Mouse (Mus musculus): ENCODE measurements at regions not wholly inside any gene's neighbourhood (a gene's known extent, or its start where the extent isn't known, plus 50 kb on each side); places are given as distances from the start of the nearest gene placed in this dataset.
"Not testable (repeated sequence)": the region's sequence is repeated elsewhere in the genome, so short reads cannot be mapped to it uniquely, and the experiment has no call there.

DNA sequence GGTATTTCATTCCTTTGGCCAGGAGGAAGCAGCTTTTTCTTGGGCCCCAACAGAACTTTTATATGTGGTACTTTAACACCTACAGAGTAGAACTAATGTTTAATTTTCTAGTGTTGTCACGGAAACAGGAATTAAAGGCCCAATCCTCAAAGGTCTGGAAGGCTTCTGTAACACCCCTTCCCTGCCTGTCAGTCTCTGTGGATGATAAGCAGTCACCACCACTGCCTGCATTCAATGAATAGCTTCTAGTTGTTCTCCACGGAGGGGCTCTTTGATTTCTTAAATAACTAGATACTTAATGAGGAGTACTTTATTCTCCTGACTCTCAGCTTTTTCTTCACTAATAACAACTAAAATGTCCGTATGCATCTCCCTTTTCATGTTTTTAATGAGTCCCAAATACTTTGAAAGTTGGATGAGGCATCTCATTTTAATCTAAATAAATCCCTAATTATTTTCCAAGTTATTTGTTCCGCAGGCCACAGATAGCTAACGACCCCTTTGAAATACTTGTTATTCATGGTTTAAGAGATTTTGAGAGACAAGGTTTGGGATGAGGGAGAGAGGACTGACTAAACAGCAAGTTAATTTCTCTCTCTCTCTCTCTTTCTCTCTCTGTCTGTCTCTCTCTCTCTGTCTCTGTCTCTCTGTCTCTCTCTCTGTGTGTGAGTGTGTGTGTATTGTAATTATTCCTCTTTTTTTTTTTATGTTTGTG, 686.0 kb upstream of the Ghitm start:
- Histone ChIP-seq H3K4me1 (peaks cover 5% of the 10 kb centered on the region; the same call in 1 of the 2 replicates), H3K4me3 (no peak overlapping the region), H3K9me3 (replicated peaks) (no peaks in the 10 kb centered on the region), H3K27ac (replicated peaks) (no peak overlapping the region), H3K36me3 (no peaks in the 10 kb centered on the region), H3K27me3 (ENCODE audit: low read depth, poor library complexity, severe bottlenecking) (no peaks in the 10 kb centered on the region)
- WGBS: 50% methylated on average over 5 of the region's 5 CpGs
- no peak for DNase-seq (ENCODE audit: low spot score)

GRCm38 (mm10) chr14:37819959-37820358, 684.9 kb upstream of the Ghitm start:
- H3K27ac ChIP-seq (replicated peaks): no peak overlapping the region
- peaks cover 5% of the 10 kb centered on the region; the same call in 1 of the 2 replicates for H3K4me1 ChIP-seq
- H3K9me3 ChIP-seq (replicated peaks): no peaks in the 10 kb centered on the region
- H3K36me3 ChIP-seq: no peaks in the 10 kb centered on the region
- no peaks in the 10 kb centered on the region for H3K27me3 ChIP-seq (ENCODE audit: low read depth, poor library complexity, severe bottlenecking)
- DNase-seq (ENCODE audit: low spot score): peak; percentile 16
- 27% methylated on average over 7 of the region's 7 CpGs for WGBS
- H3K4me3 ChIP-seq: no peak overlapping the region

- H3K9me3 ChIP-seq (replicated peaks): no peaks in the 10 kb centered on the region
- DNase-seq (ENCODE audit: low spot score): no peak
- WGBS: 96% methylated on average over 2 of the region's 2 CpGs
- H3K4me3 ChIP-seq: no peak overlapping the region
- no peaks in the 10 kb centered on the region for H3K27me3 ChIP-seq (ENCODE audit: low read depth, poor library complexity, severe bottlenecking)
- no peaks in the 10 kb centered on the region for H3K4me1 ChIP-seq
- H3K27ac ChIP-seq (replicated peaks): no peak overlapping the region
- no peaks in the 10 kb centered on the region for H3K36me3 ChIP-seq
Observed at GRCm38 (mm10) chr14:37795642-37796041, 660.6 kb upstream of the Ghitm start.

DNA sequence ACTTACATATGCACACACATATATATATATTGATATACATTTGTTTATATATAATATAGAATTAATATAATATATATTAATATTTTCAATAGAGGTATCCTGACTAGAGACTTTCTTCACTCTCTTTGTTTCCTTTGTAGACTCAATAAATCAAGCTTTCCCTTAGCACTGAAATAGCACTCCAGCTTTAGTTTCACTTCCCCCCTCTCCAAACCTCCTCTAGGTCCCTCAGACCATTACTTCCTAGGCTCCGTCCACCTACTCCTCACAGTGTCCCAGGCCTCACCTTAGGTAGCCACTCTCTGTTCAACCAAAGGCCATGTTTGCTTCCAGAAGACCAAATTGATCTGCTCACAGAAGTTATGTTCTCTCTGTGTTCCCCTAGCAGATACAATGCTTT, 630.7 kb upstream of the Ghitm start:
- WGBS: 92% methylated on average over 1 of the region's 1 CpGs
- Histone ChIP-seq H3K9me3 (replicated peaks) (no peaks in the 10 kb centered on the region), H3K27me3 (ENCODE audit: low read depth, poor library complexity, severe bottlenecking) (no peaks in the 10 kb centered on the region), H3K4me1 (no peaks in the 10 kb centered on the region), H3K4me3 (no peak overlapping the region), H3K36me3 (no peaks in the 10 kb centered on the region), H3K27ac (replicated peaks) (no peak overlapping the region)
- no peak for DNase-seq (ENCODE audit: low spot score)

DNA sequence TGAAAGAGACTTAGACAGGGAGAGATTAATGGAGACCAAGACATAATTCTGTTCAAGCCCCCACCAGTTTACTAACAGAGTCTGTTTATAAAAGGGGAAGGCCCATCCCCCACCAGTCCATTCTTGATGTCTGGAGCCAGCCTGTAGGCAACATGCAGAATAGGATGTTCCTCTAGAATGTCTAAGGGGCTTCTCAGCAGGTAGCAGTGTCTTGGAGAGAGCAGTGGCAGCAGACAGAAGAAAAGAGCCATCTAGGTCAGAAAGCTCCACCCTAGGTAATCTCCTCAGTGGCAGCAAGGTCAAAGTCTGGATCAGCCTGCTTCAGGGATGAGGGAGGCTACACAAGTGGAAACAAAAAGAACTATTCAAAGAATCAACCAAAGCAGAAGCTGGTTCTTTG, 614.6 kb upstream of the Ghitm start:
- H3K27ac ChIP-seq (replicated peaks); H3K27me3 ChIP-seq (ENCODE audit: low read depth, poor library complexity, severe bottlenecking); H3K9me3 ChIP-seq (replicated peaks); H3K4me1 ChIP-seq; H3K4me3 ChIP-seq; DNase-seq (ENCODE audit: low spot score); H3K36me3 ChIP-seq: not testable (repeated sequence)

GRCm38 (mm10) chr14:37749162-37749561, 614.1 kb upstream of the Ghitm start:
- no peak overlapping the region for H3K27ac ChIP-seq (replicated peaks)
- no peak overlapping the region for H3K4me3 ChIP-seq
- no peaks in the 10 kb centered on the region for H3K4me1 ChIP-seq
- no peaks in the 10 kb centered on the region for H3K27me3 ChIP-seq (ENCODE audit: low read depth, poor library complexity, severe bottlenecking)
- DNase-seq (ENCODE audit: low spot score): no peak
- no peaks in the 10 kb centered on the region for H3K36me3 ChIP-seq
- H3K9me3 ChIP-seq (replicated peaks): no peaks in the 10 kb centered on the region
- WGBS: 92% methylated on average over 7 of the region's 7 CpGs

DNA sequence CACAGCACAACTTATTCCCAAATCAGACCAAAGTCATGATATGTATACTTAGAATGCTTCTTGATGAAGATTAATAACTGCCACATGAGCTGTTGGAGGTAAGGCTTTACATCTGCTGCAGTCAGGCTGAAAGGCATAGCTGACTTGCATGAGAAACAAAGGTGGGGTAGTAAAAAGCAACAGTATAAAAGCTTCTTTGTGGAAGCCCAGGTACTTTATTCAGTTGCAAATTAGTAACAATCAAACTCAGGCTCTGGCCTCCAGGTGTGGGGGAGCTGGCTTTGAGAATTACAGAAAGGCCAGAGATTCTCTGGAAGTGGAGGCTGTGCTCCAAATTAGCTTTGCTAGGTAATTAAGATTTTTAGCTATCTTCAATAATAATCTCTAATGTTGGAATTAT, 608.0 kb upstream of the Ghitm start:
- H3K4me3 ChIP-seq: no peak overlapping the region
- H3K27ac ChIP-seq (replicated peaks): no peak overlapping the region
- no peaks in the 10 kb centered on the region for H3K27me3 ChIP-seq (ENCODE audit: low read depth, poor library complexity, severe bottlenecking)
- no peaks in the 10 kb centered on the region for H3K36me3 ChIP-seq
- H3K9me3 ChIP-seq (replicated peaks): no peaks in the 10 kb centered on the region
- DNase-seq (ENCODE audit: low spot score): no peak
- no peaks in the 10 kb centered on the region for H3K4me1 ChIP-seq

- H3K36me3 ChIP-seq; H3K27me3 ChIP-seq (ENCODE audit: low read depth, poor library complexity, severe bottlenecking); H3K4me3 ChIP-seq; H3K4me1 ChIP-seq; DNase-seq (ENCODE audit: low spot score); H3K27ac ChIP-seq (replicated peaks); H3K9me3 ChIP-seq (replicated peaks): not testable (repeated sequence)
- 97% methylated on average over 1 of the region's 1 CpGs for WGBS
Observed at GRCm38 (mm10) chr14:37742426-37742825, 607.4 kb upstream of the Ghitm start.

Data from midbrain, embryonic 10.5 days (tissue).